Mouse (Mus musculus) embryonic facial prominence, embryonic 14.5 days (tissue): ENCODE measurements around the gene Efemp2. TPM values are rescaled to one million over a fixed set of nuclear protein-coding genes. Genes with fewer than 3 reads are reported as not detected.

Source experiments
- ATAC-seq: fragments of 200-750 bp; cut with Nextera tagmentation; 2 replicates; pipeline ENCODE4 v1.8.0; 2017; ENCODE audit warnings: low read depth, moderate number of reproducible peaks, moderate TSS enrichment
- DNase-seq: peaks from one replicate; pipeline ENCODE4 v3.0.0-alpha.2; 2015; ENCODE audit warnings: low spot score
- H3K27ac ChIP-seq: fragments of 300-500 bp; sonication (generic); replicated peaks from 2 replicates; pipeline ENCODE4 v1.5.1; 2014; ENCODE audit warnings: low read depth, mild to moderate bottlenecking, low read length, moderate library complexity
- H3K27me3 ChIP-seq: fragments of 300-500 bp; sonication (generic); replicated peaks from 2 replicates; pipeline ENCODE4 v1.6.1; 2014; ENCODE audit warnings: low read length; ENCODE audit not compliant: control insufficient read depth, insufficient read depth
- H3K36me3 ChIP-seq: fragments of 300-500 bp; sonication (generic); 2 replicates; pipeline ENCODE4 v1.6.1; 2014; ENCODE audit warnings: low read length, mixed read lengths; ENCODE audit not compliant: control insufficient read depth, insufficient read depth
- H3K4me1 ChIP-seq: fragments of 300-500 bp; sonication (generic); 2 replicates; pipeline ENCODE4 v1.6.1; 2014; ENCODE audit warnings: antibody characterized with exemption, low read length; ENCODE audit not compliant: control insufficient read depth, insufficient read depth
- H3K4me2 ChIP-seq: fragments of 300-500 bp; sonication (generic); 2 replicates; pipeline ENCODE4 v1.6.1; 2014; ENCODE audit warnings: low read depth, mild to moderate bottlenecking, low read length, moderate library complexity, mixed read lengths
- H3K4me3 ChIP-seq: fragments of 300-500 bp; sonication (generic); 2 replicates; pipeline ENCODE4 v1.5.1; 2014; ENCODE audit warnings: low read depth, mild to moderate bottlenecking, low read length
- H3K9ac ChIP-seq: fragments of 300-500 bp; sonication (generic); 2 replicates; pipeline ENCODE4 v1.6.1; 2014; ENCODE audit warnings: low read depth, mild to moderate bottlenecking, low read length, moderate library complexity, mixed read lengths
- H3K9me3 ChIP-seq: fragments of 300-500 bp; sonication (generic); 2 replicates; pipeline ENCODE4 v1.6.1; 2016; ENCODE audit warnings: low read length; ENCODE audit not compliant: control insufficient read depth
- WGBS: fragments of 180-500 bp; shearing (Covaris S2); extraction: QIAGEN DNeasy Blood & Tissue Kit; methylation state at CpG from one replicate; pipeline ENCODE4 v1.1.7; 2014; 5-methylcytosine and 5-hydroxymethylcytosine counted together
- polyA plus RNA-seq: library from polyadenylated mRNA; unstranded; fragments of >200 nt; fragmentation: Nextera tagmentation; extraction: Ambion mirVana; gene quantifications from 2 replicates; pipeline ENCODE4 v1.2.1, GENCODE M21; 2014

Gene Efemp2
- polyA plus RNA-seq, 1 experiment from 2014 or later, result 175 TPM

DNA sequence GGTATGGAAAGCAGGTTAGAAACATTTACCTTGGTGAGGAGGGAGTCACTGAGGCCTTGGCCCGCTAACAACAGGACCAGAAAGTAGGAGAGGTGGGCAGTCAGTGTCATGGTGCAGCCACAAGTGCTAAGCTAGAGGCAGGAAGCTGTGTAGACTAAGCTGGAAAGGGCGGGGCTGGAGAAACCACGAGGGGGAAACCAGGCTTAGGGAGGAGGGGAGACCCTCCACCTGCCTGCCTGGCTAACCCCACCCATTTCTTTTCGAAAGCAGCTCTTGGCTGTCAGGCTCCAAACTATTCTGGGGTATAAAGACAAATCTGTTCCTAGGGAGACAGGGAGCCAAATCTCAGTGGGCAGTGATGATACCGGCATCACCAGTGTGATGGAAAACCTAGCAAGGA, 5.4 kb upstream of the Efemp2 start, which contains the start of gene Ctsw:
Gene Ctsw (minus strand): TSS at position 134 of the 400 bp plus-strand sequence.
- no peaks in the 10 kb centered on the region for H3K27me3 ChIP-seq
- peaks cover 42% of the 10 kb centered on the region for H3K36me3 ChIP-seq
- H3K4me3 ChIP-seq, result no peak within 1 kb of the TSS
- H3K9me3 ChIP-seq, result no peaks in the 10 kb centered on the region
- H3K4me2 ChIP-seq, result no peak within 1 kb of the TSS
- 0 out of 2 replicates have a peak, but pooled peaks cover 3% of the 10 kb centered on the region for H3K4me1 ChIP-seq
- WGBS, result 51% methylated on average over 5 of the region's 5 CpGs
- DNase-seq, result no peak
- no peak within 1 kb of the TSS for H3K27ac ChIP-seq
- no peak within 1 kb of the TSS for H3K9ac ChIP-seq
- no peak for ATAC-seq

DNA sequence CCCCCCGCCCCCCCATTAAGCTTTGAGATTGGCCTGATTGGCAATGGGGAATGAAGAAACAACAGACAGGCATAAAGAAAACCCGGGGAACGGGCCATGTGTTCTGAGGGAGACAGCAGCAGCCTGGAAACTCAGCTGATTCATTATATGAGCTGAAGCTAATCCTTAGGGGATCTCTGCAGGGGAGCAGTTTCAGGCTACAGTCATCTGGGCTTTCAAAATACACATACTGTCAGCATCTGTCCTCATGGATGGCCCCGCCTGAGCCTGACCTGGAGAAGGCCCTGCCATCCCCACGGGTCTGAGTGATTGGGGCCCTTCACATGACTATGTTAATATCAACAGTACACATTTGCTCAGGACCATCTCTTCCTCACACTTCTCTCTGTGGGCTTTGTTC, 1.9 kb upstream of the Efemp2 start:
- Histone ChIP-seq H3K27ac (no peak overlapping the region), H3K27me3 (no peaks in the 10 kb centered on the region), H3K4me2 (no peak overlapping the region), H3K4me1 (peaks cover 10% of the 10 kb centered on the region), H3K9ac (0 out of 2 replicates have a peak overlapping the region, but pooled peaks have one; percentile 46), H3K36me3 (peaks cover 20% of the 10 kb centered on the region), H3K9me3 (no peaks in the 10 kb centered on the region), H3K4me3 (no peak overlapping the region)
- DNase-seq (peak; percentile 48), ATAC-seq (no peak)
- 32% methylated on average over 5 of the region's 5 CpGs for WGBS

DNA sequence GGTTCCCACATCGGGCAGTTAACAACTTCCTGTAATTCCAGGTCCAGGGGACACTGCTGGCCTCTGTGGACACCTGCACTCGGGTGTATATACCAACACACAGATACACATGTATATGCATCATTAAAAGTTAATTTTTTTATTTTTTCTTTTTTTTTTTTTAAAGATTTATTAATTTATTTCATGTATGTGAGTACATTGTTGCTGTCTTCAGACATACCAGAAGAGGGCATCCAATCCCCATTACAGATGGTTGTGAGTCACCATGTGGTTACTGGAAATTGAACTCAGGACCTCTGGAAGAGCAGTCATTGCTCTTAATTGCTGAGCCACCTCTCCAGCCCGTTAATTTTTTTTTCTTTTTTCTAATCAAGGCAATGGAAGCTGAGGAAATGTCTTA, 897 bp upstream of the Efemp2 start:
- no peak for ATAC-seq
- Histone ChIP-seq H3K9ac (no peak overlapping the region), H3K4me3 (no peak overlapping the region), H3K4me2 (0 out of 2 replicates have a peak overlapping the region, but pooled peaks have one; percentile 82), H3K27me3 (no peaks in the 10 kb centered on the region), H3K36me3 (peaks cover 19% of the 10 kb centered on the region), H3K27ac (peak overlapping the region; percentile 85; the same call in 1 of the 2 replicates), H3K9me3 (no peaks in the 10 kb centered on the region), H3K4me1 (peaks cover 10% of the 10 kb centered on the region)
- no peak for DNase-seq
- 77% methylated on average over 3 of the region's 3 CpGs for WGBS

DNA sequence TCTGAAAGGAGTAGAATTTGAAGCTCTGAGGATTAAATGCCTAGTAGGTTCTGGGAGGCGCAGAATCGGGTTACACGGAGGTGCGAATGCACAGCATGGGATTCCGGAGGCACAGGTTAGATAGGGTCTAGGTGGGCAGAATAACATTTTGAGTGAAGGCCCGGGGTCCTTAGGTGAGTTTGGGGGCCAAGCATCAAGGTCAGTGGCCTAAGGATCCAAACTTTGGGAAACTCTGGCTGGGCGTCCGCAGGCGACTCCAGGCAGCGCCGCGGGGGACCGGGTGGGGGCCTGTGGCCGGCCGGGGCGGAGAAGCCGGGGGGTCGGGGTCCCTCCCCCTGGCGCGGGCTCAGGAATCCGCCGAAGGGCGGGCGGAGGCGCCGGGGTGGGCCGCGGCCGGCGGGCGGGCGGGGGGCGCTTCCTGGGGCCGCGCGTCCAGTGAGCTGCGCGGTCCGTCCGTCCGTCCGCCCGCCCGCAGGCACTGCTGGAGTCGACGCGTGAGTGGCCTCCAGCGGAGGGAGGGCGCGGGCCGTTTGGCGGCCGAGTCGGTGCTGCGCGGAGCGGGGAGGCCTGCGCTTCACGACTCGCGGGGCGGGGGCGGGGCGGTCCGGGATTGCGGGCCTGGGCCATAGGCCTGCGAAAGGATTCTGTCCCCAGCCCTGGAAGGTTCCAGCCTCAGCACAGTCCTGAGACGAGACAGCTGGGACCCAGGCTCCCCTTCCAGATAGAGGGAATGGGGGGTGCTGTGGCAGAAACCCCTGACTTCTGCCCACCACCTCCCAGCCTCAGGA, 721 bp downstream of the Efemp2 start:
- Histone ChIP-seq H3K4me1 (peaks cover 10% of the 10 kb centered on the region), H3K4me2 (peak overlapping the region; percentile 82), H3K27ac (peak overlapping the region; percentile 85), H3K9me3 (no peaks in the 10 kb centered on the region), H3K4me3 (peak overlapping the region; percentile 73), H3K9ac (peak overlapping the region; percentile 87), H3K36me3 (peaks cover 33% of the 10 kb centered on the region), H3K27me3 (no peaks in the 10 kb centered on the region)
- 1% methylated on average over 20 of the region's 68 CpGs for WGBS
- peak; percentile 58 for DNase-seq
- peak; percentile 70 for ATAC-seq

DNA sequence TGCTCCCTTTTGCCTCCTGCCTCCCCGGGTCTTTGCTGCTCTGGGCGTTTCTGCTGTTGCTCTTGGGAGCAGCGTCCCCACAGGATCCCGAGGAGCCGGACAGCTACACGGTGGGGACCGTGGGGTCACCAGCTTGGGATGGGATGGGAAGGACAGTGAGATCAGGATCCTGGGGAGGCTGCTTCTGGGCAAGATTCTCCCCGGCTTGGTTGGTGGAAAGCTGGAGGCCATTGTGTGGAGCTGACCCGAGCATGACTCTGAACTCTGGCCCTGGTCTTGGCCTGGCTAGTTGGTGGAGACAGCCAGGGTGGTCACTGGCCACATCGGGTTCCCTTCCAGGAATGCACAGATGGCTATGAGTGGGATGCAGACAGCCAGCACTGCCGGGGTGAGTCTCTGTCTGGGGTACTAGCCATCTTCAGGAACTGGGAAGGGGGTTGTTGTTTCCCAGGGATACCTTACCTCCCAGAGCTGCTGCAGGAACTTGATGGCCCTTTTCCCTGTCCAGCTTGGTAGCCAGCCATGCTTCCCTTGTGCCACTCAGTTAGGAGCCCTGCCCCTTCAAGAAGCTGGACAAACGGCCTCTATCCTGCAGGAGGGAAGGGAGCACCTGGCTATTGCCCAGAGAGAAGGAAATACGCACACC, 1.4 kb downstream of the Efemp2 start:
- Histone ChIP-seq H3K4me3 (peak overlapping the region; percentile 73), H3K27ac (peak overlapping the region; percentile 85), H3K36me3 (peaks cover 40% of the 10 kb centered on the region), H3K9me3 (no peaks in the 10 kb centered on the region), H3K4me1 (peaks cover 10% of the 10 kb centered on the region), H3K9ac (peak overlapping the region; percentile 87), H3K27me3 (no peaks in the 10 kb centered on the region), H3K4me2 (peak overlapping the region; percentile 82)
- ATAC-seq (no peak), DNase-seq (no peak)
- 15% methylated on average over 13 of the region's 13 CpGs for WGBS

DNA sequence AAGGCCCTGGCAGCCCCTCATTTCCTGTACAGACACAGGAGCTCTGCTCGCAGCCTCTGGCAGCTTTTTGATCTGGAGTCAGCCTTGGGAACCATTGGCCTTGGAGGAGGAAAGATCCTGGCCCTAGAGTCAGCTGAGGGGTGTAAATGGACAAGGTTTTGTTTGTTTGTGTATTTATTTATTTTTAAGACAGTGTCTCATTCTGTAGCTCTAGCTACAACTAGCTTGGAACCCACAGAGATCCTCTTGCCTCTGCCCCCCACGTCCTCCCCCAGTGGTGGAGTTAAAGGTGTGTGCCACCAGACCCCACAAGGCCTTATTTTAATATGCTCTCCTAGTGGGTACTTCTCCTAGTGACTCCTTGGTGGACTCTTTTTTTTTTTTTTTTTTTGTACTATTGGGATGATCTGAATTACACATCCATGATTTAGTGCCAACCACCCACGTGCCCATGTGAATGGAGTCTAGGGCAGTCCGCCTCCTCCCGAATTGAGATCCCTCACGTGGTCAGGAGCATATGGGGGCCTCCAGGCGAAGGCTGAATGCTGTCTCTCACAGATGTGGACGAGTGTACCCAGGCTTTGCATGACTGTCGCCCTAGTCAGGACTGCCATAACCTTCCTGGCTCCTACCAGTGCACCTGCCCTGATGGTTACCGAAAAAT, 3.4 kb downstream of the Efemp2 start:
- Histone ChIP-seq H3K27ac (no peak overlapping the region), H3K4me2 (no peak overlapping the region), H3K27me3 (no peaks in the 10 kb centered on the region), H3K4me1 (peaks cover 10% of the 10 kb centered on the region), H3K9ac (no peak overlapping the region), H3K36me3 (peaks cover 59% of the 10 kb centered on the region), H3K9me3 (no peaks in the 10 kb centered on the region), H3K4me3 (no peak overlapping the region)
- ATAC-seq (no peak), DNase-seq (no peak)
- WGBS, result 86% methylated on average over 10 of the region's 10 CpGs

DNA sequence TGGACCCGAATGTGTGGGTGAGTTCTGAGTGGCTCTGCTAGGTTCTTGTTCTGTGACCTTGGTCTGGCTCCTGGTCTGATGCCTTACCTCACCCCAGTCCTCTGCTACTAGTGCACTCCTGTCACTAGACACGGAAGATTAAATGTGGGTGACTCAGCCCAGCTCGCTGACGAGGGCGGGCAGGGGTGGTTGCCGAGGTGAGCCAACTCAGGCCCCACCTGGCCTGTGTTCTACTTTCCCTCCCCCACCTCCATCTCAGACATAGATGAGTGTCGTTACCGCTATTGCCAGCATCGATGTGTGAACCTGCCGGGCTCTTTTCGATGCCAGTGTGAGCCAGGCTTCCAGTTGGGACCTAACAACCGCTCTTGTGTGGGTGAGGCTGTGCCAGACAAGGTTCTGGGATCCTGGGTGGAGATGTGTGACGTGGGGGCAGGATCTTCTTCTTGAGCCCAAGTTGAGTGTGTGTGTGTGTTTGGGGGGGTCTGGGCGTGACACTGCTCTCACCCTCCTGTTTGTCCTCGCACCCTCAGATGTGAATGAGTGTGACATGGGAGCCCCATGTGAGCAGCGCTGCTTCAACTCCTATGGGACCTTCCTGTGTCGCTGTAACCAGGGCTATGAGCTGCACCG, 4.0 kb downstream of the Efemp2 start:
- Histone ChIP-seq H3K27ac (no peak overlapping the region), H3K27me3 (no peaks in the 10 kb centered on the region), H3K4me1 (peaks cover 10% of the 10 kb centered on the region), H3K9ac (no peak overlapping the region), H3K4me2 (no peak overlapping the region), H3K9me3 (no peaks in the 10 kb centered on the region), H3K36me3 (peaks cover 66% of the 10 kb centered on the region), H3K4me3 (no peak overlapping the region)
- no peak for ATAC-seq
- DNase-seq, result no peak
- WGBS, result 90% methylated on average over 18 of the region's 18 CpGs

DNA sequence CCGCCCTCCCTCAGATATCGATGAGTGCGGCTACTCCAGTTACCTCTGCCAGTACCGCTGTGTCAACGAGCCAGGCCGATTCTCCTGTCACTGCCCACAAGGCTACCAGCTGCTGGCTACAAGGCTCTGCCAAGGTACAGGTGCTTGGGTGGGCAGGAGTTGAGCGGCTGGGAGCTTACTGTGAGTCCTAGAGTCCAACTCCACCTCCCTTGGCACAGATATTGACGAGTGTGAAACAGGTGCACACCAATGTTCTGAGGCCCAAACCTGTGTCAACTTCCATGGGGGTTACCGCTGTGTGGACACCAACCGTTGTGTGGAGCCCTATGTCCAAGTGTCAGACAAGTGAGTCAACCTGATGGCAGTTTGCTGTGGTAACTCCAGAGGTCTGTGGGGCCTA, 6.3 kb downstream of the Efemp2 start:
- no peak overlapping the region for H3K9ac ChIP-seq
- H3K36me3 ChIP-seq, result peaks cover 88% of the 10 kb centered on the region
- ATAC-seq, result no peak
- H3K4me1 ChIP-seq, result peaks cover 6% of the 10 kb centered on the region; the same call in 1 of the 2 replicates
- no peak overlapping the region for H3K4me2 ChIP-seq
- no peaks in the 10 kb centered on the region for H3K9me3 ChIP-seq
- no peak for DNase-seq
- 88% methylated on average over 10 of the region's 10 CpGs for WGBS
- H3K27me3 ChIP-seq, result no peaks in the 10 kb centered on the region
- H3K27ac ChIP-seq, result no peak overlapping the region
- H3K4me3 ChIP-seq, result no peak overlapping the region
